Mouse (Mus musculus) ES-E14 (cell line): ENCODE measurements around the gene Cracr2b.

Experiments
- CHD2 ChIP-seq: IDR thresholded peaks from 2 replicates; pipeline ENCODE4 v1.6.1; 2014; ENCODE audit warnings: mild to moderate bottlenecking, low read depth, low read length, inconsistent platforms
- HCFC1 ChIP-seq: IDR thresholded peaks from 2 replicates; pipeline ENCODE4 v1.6.1; 2012; ENCODE audit warnings: low read length, inconsistent platforms, borderline replicate concordance; ENCODE audit not compliant: insufficient read depth
- MAFK ChIP-seq: IDR thresholded peaks from 2 replicates; pipeline ENCODE4 v1.6.1; 2014; ENCODE audit warnings: mild to moderate bottlenecking, low read depth, low read length, inconsistent platforms; ENCODE audit not compliant: insufficient read depth
- ZC3H11A ChIP-seq: IDR thresholded peaks from 2 replicates; pipeline ENCODE4 v1.6.1; 2012; ENCODE audit warnings: low read depth, mild to moderate bottlenecking, inconsistent platforms, low read length, borderline replicate concordance

DNA sequence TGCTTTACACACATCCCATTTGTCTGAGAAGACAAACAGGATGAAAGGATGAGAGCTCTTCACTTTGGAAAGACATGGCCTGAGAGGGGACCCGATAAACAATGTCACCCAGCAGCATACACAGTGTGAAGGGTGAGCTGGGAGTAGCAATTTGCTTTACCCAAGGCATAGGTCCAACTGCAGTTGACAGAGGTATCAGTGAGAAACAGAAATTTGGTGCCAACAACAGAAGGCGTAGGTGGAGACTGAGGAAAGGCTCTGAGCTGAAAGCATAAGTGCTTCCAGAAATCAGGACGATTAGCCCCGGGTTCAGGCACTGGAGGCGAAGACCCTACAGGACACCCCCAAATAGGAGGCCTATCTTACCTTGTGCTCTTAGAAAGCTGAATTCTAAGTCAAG is 49.3 kb downstream of the Cracr2b start:
- TF ChIP-seq HCFC1 (no peak), MAFK (no peak), ZC3H11A (no peak), CHD2 (no peak)
